Mouse (Mus musculus): ENCODE measurements around the gene Ccnh. TPM values are rescaled to one million over a fixed set of nuclear protein-coding genes. Genes with fewer than 3 reads are reported as not detected.

The Ccnh gene
- polyA plus RNA-seq, 1 experiment from 2014 or later: 85.0 TPM

DNA sequence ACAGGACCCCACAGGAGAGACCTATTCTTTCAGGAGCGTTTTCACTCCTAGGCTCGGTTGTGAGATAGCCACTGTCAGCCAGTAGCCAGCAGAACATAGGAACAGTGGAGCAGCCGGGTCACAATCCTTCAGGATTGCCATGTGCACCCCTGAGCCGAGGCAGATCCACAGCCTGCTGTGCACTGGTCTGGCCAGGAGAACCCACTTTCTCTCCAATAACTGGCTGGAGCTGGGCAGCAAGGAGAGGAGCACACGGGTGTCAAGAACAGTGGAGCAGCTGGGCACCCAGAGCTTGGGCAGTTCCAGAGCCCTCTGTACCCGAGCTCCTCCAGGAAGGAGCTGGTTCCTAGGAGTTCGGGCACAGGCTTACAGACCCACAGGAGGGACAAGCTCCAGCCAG, 49.6 kb downstream of the Ccnh start:
- H3K36me3 ChIP-seq: peaks cover 22% of the 10 kb centered on the region
- H3K4me1 ChIP-seq: no peaks in the 10 kb centered on the region
- ATAC-seq (replicated peaks; ENCODE audit: low FRiP score): no peak
- 85% methylated on average over 7 of the region's 7 CpGs for WGBS
- no peaks in the 10 kb centered on the region for H3K27me3 ChIP-seq
- H3K27ac ChIP-seq: no peak overlapping the region
- no peaks in the 10 kb centered on the region for H3K9me3 ChIP-seq (replicated peaks)
- H3K9ac ChIP-seq: no peak overlapping the region
- no peak overlapping the region for H3K4me3 ChIP-seq (replicated peaks)
- no peak overlapping the region for H3K4me2 ChIP-seq

Other genes starting within 250 kb of the Ccnh start
- gene Rasa1, start 99.7 kb downstream of the Ccnh start, polyA plus RNA-seq (2015; fragmentation: Nextera tagmentation; extraction: Ambion mirVana): 46.5 and 46.6 TPM in 2 replicates

Data from kidney, embryonic 15.5 days (tissue).